Mouse (Mus musculus) ES-E14 (cell line): ENCODE measurements at regions not wholly inside any gene's neighbourhood (a gene's known extent, or its start where the extent isn't known, plus 50 kb on each side); places are given as distances from the start of the nearest gene placed in this dataset.

Experiments used
- DNase-seq: peaks from one replicate; pipeline ENCODE4 v3.0.0-alpha.2; 2013; ENCODE audit warnings: low read depth, low spot score
- H3K27ac ChIP-seq: 2 replicates; pipeline ENCODE4 v1.5.1; 2012; ENCODE audit warnings: low read depth, mild to moderate bottlenecking, low read length, moderate library complexity, mixed read lengths; ENCODE audit not compliant: poor library complexity, insufficient read depth, severe bottlenecking
- H3K36me3 ChIP-seq: 2 replicates; pipeline ENCODE4 v1.6.1; 2012; ENCODE audit warnings: mild to moderate bottlenecking, low read length, moderate library complexity, mixed read lengths; ENCODE audit not compliant: control insufficient read depth, poor library complexity, insufficient read depth, severe bottlenecking
- H3K4me1 ChIP-seq, 2 experiments: fragments of 150-350 bp in 1 of 2; sonication (generic) in 1 of 2; 2 replicates each; pipeline ENCODE4 v1.6.1; 2012; ENCODE audit warnings: low read length in 2 of 2, mild to moderate bottlenecking in 1 of 2, mixed read lengths in 1 of 2; ENCODE audit not compliant: control insufficient read depth in 2 of 2, insufficient read depth in 2 of 2, poor library complexity in 1 of 2
- H3K4me3 ChIP-seq, 2 experiments: fragments of 150-350 bp in 1 of 2; sonication (generic) in 1 of 2; 2 replicates each; pipeline ENCODE4 v1.5.1; 2012; ENCODE audit warnings: low read length in 2 of 2, low read depth in 1 of 2, mild to moderate bottlenecking in 1 of 2, mixed read lengths in 1 of 2; ENCODE audit not compliant: insufficient read depth in 1 of 2, poor library complexity in 1 of 2, severe bottlenecking in 1 of 2
- H3K9ac ChIP-seq: 2 replicates; pipeline ENCODE4 v1.6.1; 2012; ENCODE audit warnings: low read depth, mild to moderate bottlenecking, low read length, mixed read lengths; ENCODE audit not compliant: poor library complexity, insufficient read depth, severe bottlenecking
- H3K9me3 ChIP-seq: fragments of 150-350 bp; sonication (generic); 2 replicates; pipeline ENCODE4 v1.6.1; 2012; ENCODE audit warnings: low read depth, mild to moderate bottlenecking, low read length; ENCODE audit not compliant: control insufficient read depth, insufficient read depth
- CHD2 ChIP-seq: IDR thresholded peaks from 2 replicates; pipeline ENCODE4 v1.6.1; 2014; ENCODE audit warnings: mild to moderate bottlenecking, low read depth, low read length, inconsistent platforms
- HCFC1 ChIP-seq: IDR thresholded peaks from 2 replicates; pipeline ENCODE4 v1.6.1; 2012; ENCODE audit warnings: low read length, inconsistent platforms, borderline replicate concordance; ENCODE audit not compliant: insufficient read depth
- MAFK ChIP-seq: IDR thresholded peaks from 2 replicates; pipeline ENCODE4 v1.6.1; 2014; ENCODE audit warnings: mild to moderate bottlenecking, low read depth, low read length, inconsistent platforms; ENCODE audit not compliant: insufficient read depth
- ZC3H11A ChIP-seq: IDR thresholded peaks from 2 replicates; pipeline ENCODE4 v1.6.1; 2012; ENCODE audit warnings: low read depth, mild to moderate bottlenecking, inconsistent platforms, low read length, borderline replicate concordance
- ZNF384 ChIP-seq: IDR thresholded peaks from 2 replicates; pipeline ENCODE4 v1.6.1; 2012; ENCODE audit warnings: low read depth, low read length, inconsistent platforms
- in situ Hi-C, 2 experiments: fragments of 600-800 bp; cut with MboI; formaldehyde crosslinking; loops; one replicate each; pipeline ENCODE4 v1.15.1; 2025; ENCODE audit warnings: low sequenced_read_pairs in 2 of 2, inconsistent platforms in 1 of 2; ENCODE audit not compliant: unreplicated experiment in 2 of 2

GRCm38 (mm10) chr7:111150115-111150514 is 67.3 kb upstream of the Eif4g2 start:
- H3K9ac ChIP-seq, result no peak overlapping the region
- TF ChIP-seq HCFC1, result no peak
- TF ChIP-seq ZC3H11A, result no peak
- no peak for TF ChIP-seq CHD2
- TF ChIP-seq MAFK, result no peak
- TF ChIP-seq ZNF384, result no peak
- no peaks in the 10 kb centered on the region for H3K36me3 ChIP-seq
- H3K4me1 ChIP-seq, result no peaks in the 10 kb centered on the region
- H3K27ac ChIP-seq, result no peak overlapping the region
- in situ Hi-C loops, result no loop called here
- no peaks in the 10 kb centered on the region for H3K9me3 ChIP-seq
- no peak for DNase-seq
- no peak overlapping the region for H3K4me3 ChIP-seq

GRCm38 (mm10) chr7:111147593-111147992 is 64.8 kb upstream of the Eif4g2 start:
- DNase-seq, result no peak
- TF ChIP-seq CHD2 (no peak), ZC3H11A (no peak), MAFK (no peak), ZNF384 (no peak), HCFC1 (no peak)
- Histone ChIP-seq H3K4me3 (no peak overlapping the region), H3K9me3 (no peaks in the 10 kb centered on the region), H3K9ac (no peak overlapping the region), H3K27ac (no peak overlapping the region), H3K4me1 (no peaks in the 10 kb centered on the region), H3K36me3 (no peaks in the 10 kb centered on the region)
- in situ Hi-C loops, result no loop called here

GRCm38 (mm10) chr7:111146670-111147069 is 63.8 kb upstream of the Eif4g2 start:
- H3K9ac ChIP-seq, result no peak overlapping the region
- no peaks in the 10 kb centered on the region for H3K36me3 ChIP-seq
- no peak overlapping the region for H3K4me3 ChIP-seq
- TF ChIP-seq ZC3H11A, result no peak
- TF ChIP-seq MAFK, result no peak
- no peak for TF ChIP-seq HCFC1
- no peak for TF ChIP-seq CHD2
- TF ChIP-seq ZNF384, result no peak
- no peaks in the 10 kb centered on the region for H3K9me3 ChIP-seq
- no peaks in the 10 kb centered on the region for H3K4me1 ChIP-seq
- in situ Hi-C loops, result no loop called here
- no peak for DNase-seq
- no peak overlapping the region for H3K27ac ChIP-seq

GRCm38 (mm10) chr7:111144216-111144615 is 61.4 kb upstream of the Eif4g2 start:
- Histone ChIP-seq H3K9ac (no peak overlapping the region), H3K4me1 (no peaks in the 10 kb centered on the region), H3K4me3 (no peak overlapping the region), H3K27ac (no peak overlapping the region), H3K36me3 (no peaks in the 10 kb centered on the region), H3K9me3 (no peaks in the 10 kb centered on the region)
- TF ChIP-seq CHD2, result no peak
- no peak for TF ChIP-seq ZC3H11A
- TF ChIP-seq MAFK, result no peak
- no peak for TF ChIP-seq HCFC1
- no peak for TF ChIP-seq ZNF384
- in situ Hi-C loops, result no loop called here
- no peak for DNase-seq

GRCm38 (mm10) chr7:111141285-111141965 is 58.6 kb upstream of the Eif4g2 start:
- in situ Hi-C loops, result no loop called here
- Histone ChIP-seq H3K4me1 (no peaks in the 10 kb centered on the region), H3K36me3 (no peaks in the 10 kb centered on the region), H3K4me3 (no peak overlapping the region), H3K9me3 (no peaks in the 10 kb centered on the region), H3K27ac (no peak overlapping the region), H3K9ac (no peak overlapping the region)
- no peak for DNase-seq
- no peak for TF ChIP-seq CHD2
- TF ChIP-seq ZC3H11A, result no peak
- TF ChIP-seq ZNF384, result no peak
- no peak for TF ChIP-seq HCFC1
- no peak for TF ChIP-seq MAFK
